Mouse (Mus musculus): ENCODE results near the gene Trim28. TPM values are rescaled to one million over a fixed set of nuclear protein-coding genes. Genes with fewer than 3 reads are reported as not detected.
A peak's percentile ranks its signal among the peaks of the same experiment; 100 is the strongest.

The Trim28 gene
- polyA plus RNA-seq, 1 experiment from 2014 or later, result 447 TPM

- no peaks in the 10 kb centered on the region for H3K27me3 ChIP-seq
- no peak for DNase-seq (ENCODE audit: low read depth, low spot score)
- in situ Hi-C loops (cut with MboI; ENCODE audit: low pct_unique_long_range_greater_than_20kb), result no loop called here
- ChIA-PET POLR2A (interaction anchor here (1.2 kb wide), 2 partner anchors 16 to 31 kb away, joined by 3 to 5 read pairs; partner anchors contain the start of gene Zbtb45), CTCF (interaction anchor here (1.4 to 4.1 kb wide), 2 partner anchors 8 to 31 kb away, joined by 6 to 19 read pairs; partner anchors contain the start of gene Zbtb45)
- ATAC-seq, result no peak
- no peak for TF ChIP-seq CTCF (IDR thresholded peaks at IDR 0.05)
Observed at GRCm38 (mm10) chr7:13041256-13041655, 42.3 kb downstream of the Trim28 start.

- H3K27me3 ChIP-seq, result no peaks in the 10 kb centered on the region
- ChIA-PET POLR2A (no interaction called here), CTCF (interaction anchor here (0.9 to 4.1 kb wide), 3 partner anchors 9 to 32 kb away, joined by 3 to 19 read pairs (median 3); partner anchors contain the start of gene Zbtb45)
- no peak for TF ChIP-seq CTCF (IDR thresholded peaks at IDR 0.05)
- no peak for DNase-seq (ENCODE audit: low read depth, low spot score)
- ATAC-seq, result no peak
- in situ Hi-C loops (cut with MboI; ENCODE audit: low pct_unique_long_range_greater_than_20kb), result no loop called here
Observed at GRCm38 (mm10) chr7:13042511-13042910, 43.6 kb downstream of the Trim28 start.

- no peak for DNase-seq (ENCODE audit: low read depth, low spot score)
- CTCF ChIA-PET, result no interaction called here
- in situ Hi-C loops (cut with MboI; ENCODE audit: low pct_unique_long_range_greater_than_20kb), result no loop called here
- POLR2A ChIA-PET, result no interaction called here
- no peak for TF ChIP-seq CTCF (IDR thresholded peaks at IDR 0.05)
- ATAC-seq, result no peak
- H3K27me3 ChIP-seq, result no peaks in the 10 kb centered on the region
Observed at GRCm38 (mm10) chr7:13043120-13043444, 44.2 kb downstream of the Trim28 start.

- ATAC-seq (no peak), DNase-seq (ENCODE audit: low read depth, low spot score) (no peak)
- no peaks in the 10 kb centered on the region for H3K27me3 ChIP-seq
- ChIA-PET POLR2A (no interaction called here), CTCF (no interaction called here)
- in situ Hi-C loops (cut with MboI; ENCODE audit: low pct_unique_long_range_greater_than_20kb), result no loop called here
- TF ChIP-seq CTCF (IDR thresholded peaks at IDR 0.05), result no peak
Observed at GRCm38 (mm10) chr7:13043445-13044253, 44.7 kb downstream of the Trim28 start.

- DNase-seq (ENCODE audit: low read depth, low spot score) (no peak), ATAC-seq (no peak)
- ChIA-PET CTCF (no interaction called here), POLR2A (no interaction called here)
- TF ChIP-seq CTCF (IDR thresholded peaks at IDR 0.05), result no peak
- H3K27me3 ChIP-seq, result no peaks in the 10 kb centered on the region
- in situ Hi-C loops (cut with MboI; ENCODE audit: low pct_unique_long_range_greater_than_20kb), result no loop called here
Observed at GRCm38 (mm10) chr7:13044254-13044625, 45.3 kb downstream of the Trim28 start.

- ChIA-PET POLR2A (no interaction called here), CTCF (interaction anchor here (1.2 to 3.5 kb wide), 2 partner anchors 36 to 171 kb away, joined by 3 to 12 read pairs; partner anchors contain the start of gene Zbtb45)
- in situ Hi-C loops (cut with MboI; ENCODE audit: low pct_unique_long_range_greater_than_20kb), result loop anchor here (5.0 kb wide), 1 partner anchor 34 kb away; the partner anchor contains the start of gene Zbtb45
- H3K27me3 ChIP-seq, result no peaks in the 10 kb centered on the region
- ATAC-seq (peak; percentile 46), DNase-seq (ENCODE audit: low read depth, low spot score) (no peak)
- peak; percentile 93 for TF ChIP-seq CTCF (IDR thresholded peaks at IDR 0.05)
Observed at GRCm38 (mm10) chr7:13046084-13046483, 47.2 kb downstream of the Trim28 start.

GRCm38 (mm10) chr7:13053001-13053400 lies 54.1 kb downstream of the Trim28 start:
- in situ Hi-C loops (cut with MboI; ENCODE audit: low pct_unique_long_range_greater_than_20kb), result loop anchor here (10.0 to 25.0 kb wide), 2 partner anchors 222 to 459 kb away; partner anchors contain the start of genes Lig1 and Zswim9
- no peak for ATAC-seq
- no peaks in the 10 kb centered on the region for H3K27me3 ChIP-seq
- CTCF ChIA-PET, result interaction anchor here (0.8 to 1.9 kb wide), 3 partner anchors 11 to 14 kb away, joined by 3 to 6 read pairs (median 4); no protein-coding TSS in a partner anchor
- no peak for TF ChIP-seq CTCF (IDR thresholded peaks at IDR 0.05)
- POLR2A ChIA-PET, result interaction anchor here (0.9 to 1.1 kb wide), 2 partner anchors 13 to 17 kb away, joined by 3 to 5 read pairs; no protein-coding TSS in a partner anchor
- no peak for DNase-seq (ENCODE audit: low read depth, low spot score)

GRCm38 (mm10) chr7:13053501-13053900 lies 54.6 kb downstream of the Trim28 start:
- in situ Hi-C loops (cut with MboI; ENCODE audit: low pct_unique_long_range_greater_than_20kb), result loop anchor here (10.0 to 25.0 kb wide), 2 partner anchors 221 to 459 kb away; partner anchors contain the start of genes Lig1 and Zswim9
- TF ChIP-seq CTCF (IDR thresholded peaks at IDR 0.05), result no peak
- no peak for ATAC-seq
- H3K27me3 ChIP-seq, result no peaks in the 10 kb centered on the region
- ChIA-PET CTCF (interaction anchor here (0.8 to 1.9 kb wide), 3 partner anchors 10 to 14 kb away, joined by 3 to 6 read pairs (median 4); no protein-coding TSS in a partner anchor), POLR2A (interaction anchor here (0.9 to 1.1 kb wide), 2 partner anchors 13 to 17 kb away, joined by 3 to 5 read pairs; no protein-coding TSS in a partner anchor)
- no peak for DNase-seq (ENCODE audit: low read depth, low spot score)

GRCm38 (mm10) chr7:13053961-13054286 lies 55.0 kb downstream of the Trim28 start:
- DNase-seq (ENCODE audit: low read depth, low spot score) (no peak), ATAC-seq (no peak)
- ChIA-PET CTCF (interaction anchor here (0.8 to 1.9 kb wide), 3 partner anchors 10 to 14 kb away, joined by 3 to 6 read pairs (median 4); no protein-coding TSS in a partner anchor), POLR2A (interaction anchor here (0.9 to 1.1 kb wide), 2 partner anchors 14 to 17 kb away, joined by 3 to 5 read pairs; no protein-coding TSS in a partner anchor)
- in situ Hi-C loops (cut with MboI; ENCODE audit: low pct_unique_long_range_greater_than_20kb), result loop anchor here (10.0 to 25.0 kb wide), 2 partner anchors 221 to 458 kb away; partner anchors contain the start of genes Lig1 and Zswim9
- TF ChIP-seq CTCF (IDR thresholded peaks at IDR 0.05), result no peak
- H3K27me3 ChIP-seq, result no peaks in the 10 kb centered on the region

GRCm38 (mm10) chr7:13054287-13055010 lies 55.5 kb downstream of the Trim28 start, which contains the start of gene Mzf1:
Gene Mzf1, minus strand, starts transcription at chr7:13054764.
- POLR2A ChIA-PET, result no interaction called here
- DNase-seq (ENCODE audit: low read depth, low spot score) (peak; percentile 79), ATAC-seq (peak; percentile 98)
- in situ Hi-C loops (cut with MboI; ENCODE audit: low pct_unique_long_range_greater_than_20kb), result loop anchor here (10.0 to 25.0 kb wide), 2 partner anchors 220 to 458 kb away; partner anchors contain the start of genes Lig1 and Zswim9
- CTCF ChIA-PET, result interaction anchor here (1.9 kb wide), 1 partner anchor 9 kb away, joined by 4 read pairs; no protein-coding TSS in a partner anchor
- H3K27me3 ChIP-seq, result no peaks in the 10 kb centered on the region
- TF ChIP-seq CTCF (IDR thresholded peaks at IDR 0.05), result no peak
